Comparison of ENCODE assay signal across 25 mouse cellular contexts in the genomic region with DNA sequence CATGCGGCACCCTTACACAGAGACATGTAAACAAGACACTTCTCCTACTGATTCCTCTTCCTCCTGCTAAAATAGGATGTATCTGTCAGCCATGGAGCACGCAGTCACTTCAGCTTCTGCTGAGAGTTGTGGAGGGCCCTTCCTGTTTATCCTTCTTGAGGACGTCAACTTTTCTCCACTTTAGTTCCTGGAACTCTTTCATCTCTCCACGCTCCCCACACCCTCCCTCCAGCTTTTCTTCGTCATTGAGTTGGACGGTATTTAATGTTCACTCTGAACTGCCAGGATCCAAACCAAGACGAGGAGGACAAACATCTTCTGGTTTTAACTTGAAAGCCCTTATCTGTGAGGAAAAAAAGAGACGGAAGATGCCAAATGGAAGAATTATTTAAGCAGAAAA. TPM values are rescaled to one million over a fixed set of nuclear protein-coding genes. Genes with fewer than 3 reads are reported as not detected.
A peak's percentile ranks its signal among the peaks of the same experiment; 100 is the strongest.
DNase-seq lines count a peak whose midpoint lies in the region; ATAC-seq and TF ChIP-seq lines count a peak whose summit lies in the region.
"Had no signal": no experiment of that assay in that cellular context is flagged by ENCODE, and none has a peak within 500 bp of the region (broad histone marks: within the 10 kb centered on the region; RNA-seq: fewer than 3 reads in every experiment).

No protein-coding gene starts in this region.

- no peaks in the 10 kb centered on the region for H3K4me1 ChIP-seq in kidney, postnatal 0 days (replicated peaks; ENCODE audit: insufficient read depth, low read length)
- H3K4me1 ChIP-seq in lung, postnatal 0 days (ENCODE audit: insufficient read depth, low read depth, low read length) = no peaks in the 10 kb centered on the region
- 0 out of 2 replicates have a peak, but pooled peaks cover 3% of the 10 kb centered on the region for H3K4me1 ChIP-seq in stomach, embryonic 14.5 days (ENCODE audit: control insufficient read depth, insufficient read depth, low read length)
- H3K4me1 ChIP-seq: embryonic facial prominence, embryonic 12.5 days; forebrain, embryonic 13.5 days; heart, embryonic 10.5 days; limb, embryonic 12.5 days; midbrain, embryonic 13.5 days; neural tube, embryonic 13.5 days had no signal

- intact Hi-C loops in heart, postnatal 25 days (cut with DNase I) = loop anchor here (5.0 kb wide), 1 partner anchor 173 kb away; no protein-coding TSS in a partner anchor

- no peaks in the 10 kb centered on the region for H3K27me3 ChIP-seq in kidney, postnatal 0 days (ENCODE audit: insufficient read depth, low read length)
- H3K27me3 ChIP-seq in lung, postnatal 0 days (replicated peaks; ENCODE audit: insufficient read depth, low read length) = no peaks in the 10 kb centered on the region
- no peaks in the 10 kb centered on the region for H3K27me3 ChIP-seq in stomach, embryonic 14.5 days (ENCODE audit: control insufficient read depth, insufficient read depth, low read length)
- H3K27me3 ChIP-seq: embryonic facial prominence, embryonic 12.5 days; forebrain, embryonic 13.5 days; limb, embryonic 12.5 days; midbrain, embryonic 13.5 days; neural tube, embryonic 13.5 days; stomach, embryonic 15.5 days had no signal

- no peaks in the 10 kb centered on the region for H3K36me3 ChIP-seq in kidney, postnatal 0 days (ENCODE audit: insufficient read depth, low read length)
- H3K36me3 ChIP-seq in lung, postnatal 0 days (ENCODE audit: insufficient read depth, low read length) = no peaks in the 10 kb centered on the region
- no peaks in the 10 kb centered on the region for H3K36me3 ChIP-seq in stomach, embryonic 14.5 days (ENCODE audit: control insufficient read depth, insufficient read depth, low read length)
- H3K36me3 ChIP-seq: embryonic facial prominence, embryonic 12.5 days; heart, embryonic 10.5 days; limb, embryonic 12.5 days; midbrain, embryonic 13.5 days; neural tube, embryonic 13.5 days; stomach, embryonic 15.5 days had no signal

- H3K9ac ChIP-seq in kidney, postnatal 0 days (ENCODE audit: low read depth, low read length) = no peak overlapping the region
- no peak overlapping the region for H3K9ac ChIP-seq in lung, postnatal 0 days (replicated peaks; ENCODE audit: low read depth)
- no peak overlapping the region for H3K9ac ChIP-seq in stomach, embryonic 14.5 days (replicated peaks; ENCODE audit: low read depth, low read length)
- H3K9ac ChIP-seq: embryonic facial prominence, embryonic 12.5 days; forebrain, embryonic 13.5 days; limb, embryonic 12.5 days; liver, embryonic 14.5 days; midbrain, embryonic 13.5 days; neural tube, embryonic 13.5 days; stomach, embryonic 15.5 days had no signal

- no peak for TF ChIP-seq CTCF in kidney, postnatal 0 days (IDR thresholded peaks at IDR 0.05; ENCODE audit: low read depth)
- no peak for TF ChIP-seq CTCF in lung, postnatal 0 days (IDR thresholded peaks at IDR 0.05)

- peak; percentile 83 for TF ChIP-seq EP300 in lung, postnatal 0 days (IDR thresholded peaks at IDR 0.05)

- no peaks in the 10 kb centered on the region for H3K9me3 ChIP-seq in kidney, postnatal 0 days (replicated peaks; ENCODE audit: low read length)
- no peaks in the 10 kb centered on the region for H3K9me3 ChIP-seq in lung, postnatal 0 days (ENCODE audit: low read length)
- no peaks in the 10 kb centered on the region for H3K9me3 ChIP-seq in stomach, embryonic 14.5 days (ENCODE audit: control insufficient read depth, low read depth, low read length)
- H3K9me3 ChIP-seq: embryonic facial prominence, embryonic 12.5 days; forebrain, embryonic 13.5 days; heart, embryonic 10.5 days; midbrain, embryonic 13.5 days; neural tube, embryonic 13.5 days; stomach, embryonic 15.5 days had no signal

- peak; percentile 94 for DNase-seq in heart, adult 11 months
- no peak for DNase-seq in heart, postnatal 25 days (ENCODE audit: low spot score)
- peak; percentile 71 for DNase-seq in kidney, postnatal 0 days (ENCODE audit: low spot score)
- DNase-seq in kidney, adult 9 months = no peak
- peak; percentile 82 for DNase-seq in lung, postnatal 0 days (ENCODE audit: low spot score)
- DNase-seq in left cerebral cortex, adult 11 months (ENCODE audit: low spot score) = no peak
- no peak for DNase-seq in urinary bladder, adult 2 months (ENCODE audit: low spot score)
- DNase-seq: adrenal gland, adult 2 months; cerebellum, adult 9-10 months; heart, postnatal 4 days; kidney, adult 18-20 months; kidney, postnatal 36 days; thymus, adult 2 months had no signal

- no peak overlapping the region for H3K4me3 ChIP-seq in kidney, postnatal 0 days (replicated peaks; ENCODE audit: low read depth, low read length)
- no peak overlapping the region for H3K4me3 ChIP-seq in lung, postnatal 0 days (ENCODE audit: low read depth, low read length)
- no peak overlapping the region for H3K4me3 ChIP-seq in stomach, embryonic 14.5 days (ENCODE audit: low read depth, low read length)
- H3K4me3 ChIP-seq: embryonic facial prominence, embryonic 12.5 days; erythroblast, embryonic 14.5 days; forebrain, embryonic 13.5 days; heart, embryonic 10.5 days; limb, embryonic 12.5 days; midbrain, embryonic 13.5 days; neural tube, embryonic 13.5 days; stomach, embryonic 15.5 days had no signal

- ATAC-seq in kidney, postnatal 0 days (replicated peaks; ENCODE audit: low FRiP score, low read depth) = no peak
- peak; percentile 83 for ATAC-seq in lung, postnatal 0 days
- ATAC-seq in stomach, embryonic 14.5 days (ENCODE audit: insufficient number of reproducible peaks, insufficient read depth, low FRiP score, low read depth) = no peak
- ATAC-seq: forebrain, embryonic 13.5 days; hindbrain, embryonic 16.5 days; midbrain, embryonic 13.5 days had no signal

- no peak overlapping the region for H3K4me2 ChIP-seq in kidney, postnatal 0 days (ENCODE audit: low read length)
- H3K4me2 ChIP-seq in lung, postnatal 0 days (replicated peaks; ENCODE audit: low read depth, low read length) = no peak overlapping the region
- no peak overlapping the region for H3K4me2 ChIP-seq in stomach, embryonic 14.5 days (replicated peaks; ENCODE audit: low read depth, low read length)
- H3K4me2 ChIP-seq: embryonic facial prominence, embryonic 12.5 days; forebrain, embryonic 13.5 days; limb, embryonic 12.5 days; midbrain, embryonic 13.5 days; neural tube, embryonic 13.5 days; stomach, embryonic 15.5 days had no signal

- WGBS in kidney, postnatal 0 days = 55% methylated on average over 8 of the region's 8 CpGs
- 14% methylated on average over 8 of the region's 8 CpGs for WGBS in lung, postnatal 0 days
- WGBS in stomach, embryonic 14.5 days = 57% methylated on average over 8 of the region's 8 CpGs

- H3K27ac ChIP-seq in kidney, postnatal 0 days = peak overlapping the region; percentile 37; the same call in 1 of the 2 replicates
- H3K27ac ChIP-seq in lung, postnatal 0 days (ENCODE audit: low read length) = no peak overlapping the region
- H3K27ac ChIP-seq in stomach, embryonic 14.5 days (ENCODE audit: low read length) = 0 out of 2 replicates have a peak overlapping the region, but pooled peaks have one; percentile 1
- H3K27ac ChIP-seq: embryonic facial prominence, embryonic 12.5 days; forebrain, embryonic 13.5 days; heart, embryonic 10.5 days; limb, embryonic 12.5 days; liver, embryonic 14.5 days; midbrain, embryonic 13.5 days; neural tube, embryonic 13.5 days; stomach, embryonic 15.5 days had no signal

RNA-seq across cellular contexts. Expression of gene Abcc9, which starts 12.9 kb away (rescaled TPM):
- 100 to 1,000 TPM; 215 to 223 TPM for total RNA-seq in heart, postnatal 25 days (2021)
- 5.6 and 6.1 TPM in 2 replicates for polyA plus RNA-seq in kidney, postnatal 0 days (2015; fragmentation: Nextera tagmentation; extraction: Ambion mirVana)
- polyA plus RNA-seq in lung, postnatal 0 days (2015; fragmentation: Nextera tagmentation; extraction: Ambion mirVana) = 2.0 and 2.4 TPM in 2 replicates
- 31.0 and 34.4 TPM in 2 replicates for polyA plus RNA-seq in stomach, embryonic 14.5 days (2014; fragmentation: Nextera tagmentation; extraction: Ambion mirVana)
- 20.2 and 33.7 TPM in 2 replicates for polyA plus RNA-seq in urinary bladder, adult 2 months (2012; rRNA removed)
- total RNA-seq: megakaryocyte progenitor cell, adult 5-6 weeks had no signal
- polyA plus RNA-seq: erythroblast, embryonic 14.5 days had no signal

RNA-seq across cellular contexts. Expression of gene Cmas, which starts 41.5 kb away (rescaled TPM):
- 10 to 100 TPM; 33.5 to 34.8 TPM for total RNA-seq in heart, postnatal 25 days (2021)
- polyA plus RNA-seq in kidney, postnatal 0 days (2015; fragmentation: Nextera tagmentation; extraction: Ambion mirVana) = 60.0 and 63.2 TPM in 2 replicates
- polyA plus RNA-seq in lung, postnatal 0 days (2015; fragmentation: Nextera tagmentation; extraction: Ambion mirVana) = 53.5 and 53.6 TPM in 2 replicates
- 89.2 and 91.9 TPM in 2 replicates for polyA plus RNA-seq in stomach, embryonic 14.5 days (2014; fragmentation: Nextera tagmentation; extraction: Ambion mirVana)
- polyA plus RNA-seq in urinary bladder, adult 2 months (2012; rRNA removed) = 44.3 and 47.6 TPM in 2 replicates

Comparison
In these comparisons a context has a peak if more than half of its experiments do, and no peak if none do; other contexts are left out.
1. DNase-seq: peak in heart, adult 11 months (single experiment), kidney, postnatal 0 days (single experiment) and lung, postnatal 0 days (single experiment); none in heart, postnatal 25 days (single experiment), kidney, adult 9 months (single experiment), left cerebral cortex, adult 11 months (single experiment) and urinary bladder, adult 2 months (single experiment).